Mouse (Mus musculus) kidney, embryonic 16.5 days (tissue): ENCODE data around the gene Gm2974. TPM values are rescaled to one million over a fixed set of nuclear protein-coding genes. Genes with fewer than 3 reads are reported as not detected.
A peak's percentile ranks its signal among the peaks of the same experiment; 100 is the strongest.
"Not testable (repeated sequence)": the region's sequence is repeated elsewhere in the genome, so short reads cannot be mapped to it uniquely, and the experiment has no call there.

Source experiments
- ATAC-seq: fragments of 200-750 bp; cut with Nextera tagmentation; 2 replicates; pipeline ENCODE4 v1.8.0; 2017; ENCODE audit warnings: moderate TSS enrichment; ENCODE audit not compliant: low FRiP score, low TSS enrichment
- H3K27ac ChIP-seq: fragments of 300-500 bp; sonication (generic); 2 replicates; pipeline ENCODE4 v1.5.1; 2014; ENCODE audit warnings: low read length
- H3K27me3 ChIP-seq: fragments of 300-500 bp; sonication (generic); 2 replicates; pipeline ENCODE4 v1.6.1; 2014; ENCODE audit warnings: low read length, control low read depth, mixed read lengths; ENCODE audit not compliant: insufficient read depth
- H3K36me3 ChIP-seq: fragments of 300-500 bp; sonication (generic); 2 replicates; pipeline ENCODE4 v1.6.1; 2014; ENCODE audit warnings: low read length, control low read depth, mixed read lengths; ENCODE audit not compliant: insufficient read depth
- H3K4me1 ChIP-seq: fragments of 300-500 bp; sonication (generic); 2 replicates; pipeline ENCODE4 v1.6.1; 2014; ENCODE audit warnings: low read length, control low read depth, mixed read lengths; ENCODE audit not compliant: insufficient read depth
- H3K4me2 ChIP-seq: fragments of 300-500 bp; sonication (generic); replicated peaks from 2 replicates; pipeline ENCODE4 v1.6.1; 2014; ENCODE audit warnings: low read depth, low read length
- H3K4me3 ChIP-seq: fragments of 300-500 bp; sonication (generic); 2 replicates; pipeline ENCODE4 v1.5.1; 2014; ENCODE audit warnings: mild to moderate bottlenecking, low read length
- H3K9ac ChIP-seq: fragments of 300-500 bp; sonication (generic); replicated peaks from 2 replicates; pipeline ENCODE4 v1.6.1; 2014; ENCODE audit warnings: low read length
- H3K9me3 ChIP-seq: fragments of 300-500 bp; sonication (generic); 2 replicates; pipeline ENCODE4 v1.6.1; 2016; ENCODE audit warnings: low read length, control low read depth
- WGBS: fragments of 180-500 bp; shearing (Covaris S2); extraction: QIAGEN DNeasy Blood & Tissue Kit; methylation state at CpG from one replicate; pipeline ENCODE4 v1.1.7; 2014; 5-methylcytosine and 5-hydroxymethylcytosine counted together
- polyA plus RNA-seq: library from polyadenylated mRNA; unstranded; fragments of >200 nt; fragmentation: Nextera tagmentation; extraction: Ambion mirVana; gene quantifications from 2 replicates; pipeline ENCODE4 v1.2.1, GENCODE M21; 2015

Gene Gm2974
- polyA plus RNA-seq, result 0.29 and 0.37 TPM in 2 replicates

DNA sequence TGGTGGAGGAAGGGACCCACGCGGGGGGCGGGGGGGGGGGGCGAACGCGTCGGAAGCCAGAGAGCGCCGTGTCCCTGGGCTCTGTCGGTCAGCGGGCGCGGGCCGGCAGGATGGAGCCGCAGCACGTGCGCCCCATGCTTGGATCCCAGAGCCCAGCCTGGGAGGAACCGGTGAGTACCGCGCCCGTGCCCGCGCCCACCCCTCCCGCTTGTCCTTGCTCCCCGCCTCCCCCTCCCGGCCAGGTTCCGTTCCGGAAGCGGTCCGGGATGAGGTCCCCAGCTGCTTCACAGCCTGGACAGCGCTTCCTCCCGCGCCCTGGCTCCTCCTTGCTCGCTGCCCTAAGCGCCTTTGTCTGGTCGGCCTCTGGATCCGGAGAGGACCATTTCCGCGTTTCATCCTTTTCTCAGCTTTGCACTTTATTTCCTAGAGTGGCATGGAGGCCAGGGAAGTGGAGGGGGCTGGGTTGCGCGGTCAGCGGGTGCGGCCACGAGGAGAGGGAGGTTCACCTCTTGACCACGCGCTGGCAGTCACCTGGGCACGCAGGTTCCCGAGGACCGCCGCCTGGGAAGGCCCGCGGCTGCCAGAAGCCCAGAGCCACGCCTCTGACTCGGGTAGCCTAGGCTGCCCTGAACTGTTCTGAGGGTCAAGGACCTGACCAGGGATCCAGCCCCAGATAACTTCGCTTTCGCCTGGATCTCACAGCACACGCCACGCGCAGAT is at the start of gene Gm2974:
Gene Gm2974 (plus strand): TSS at position 86 of the 720 bp plus-strand sequence.
- H3K9ac ChIP-seq, H3K27ac ChIP-seq, ATAC-seq, H3K9me3 ChIP-seq, H3K27me3 ChIP-seq, H3K4me1 ChIP-seq, H3K36me3 ChIP-seq: not testable (repeated sequence)
- H3K4me3 ChIP-seq, result peak within 1 kb of the TSS; percentile 24
- peak within 1 kb of the TSS; percentile 53 for H3K4me2 ChIP-seq
- WGBS, result 13% methylated on average over 38 of the region's 59 CpGs

DNA sequence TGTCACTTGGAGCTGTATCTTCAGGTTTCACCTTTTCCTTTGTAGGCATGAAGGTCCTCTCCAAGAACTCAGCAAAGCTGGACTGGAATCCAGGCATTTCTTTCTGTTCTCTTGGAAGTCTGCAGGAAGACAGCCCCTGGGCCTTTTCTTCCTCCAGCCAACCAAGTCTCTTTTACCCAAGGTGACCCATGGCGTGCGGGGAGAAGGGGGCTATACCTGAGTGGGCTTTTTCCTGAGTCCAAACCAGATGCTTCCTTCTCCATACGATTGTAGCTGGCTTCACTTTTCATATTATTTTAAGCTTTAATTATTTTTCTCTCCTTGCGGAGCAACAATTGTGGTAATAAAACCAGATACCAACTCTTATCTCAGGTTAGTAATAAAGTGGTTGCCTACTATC is 40.7 kb upstream of the Gm2974 start:
- H3K4me3 ChIP-seq, ATAC-seq, H3K27me3 ChIP-seq, H3K36me3 ChIP-seq, H3K4me2 ChIP-seq, H3K4me1 ChIP-seq, H3K9me3 ChIP-seq, H3K27ac ChIP-seq, H3K9ac ChIP-seq: not testable (repeated sequence)
- 91% methylated on average over 3 of the region's 4 CpGs for WGBS

DNA sequence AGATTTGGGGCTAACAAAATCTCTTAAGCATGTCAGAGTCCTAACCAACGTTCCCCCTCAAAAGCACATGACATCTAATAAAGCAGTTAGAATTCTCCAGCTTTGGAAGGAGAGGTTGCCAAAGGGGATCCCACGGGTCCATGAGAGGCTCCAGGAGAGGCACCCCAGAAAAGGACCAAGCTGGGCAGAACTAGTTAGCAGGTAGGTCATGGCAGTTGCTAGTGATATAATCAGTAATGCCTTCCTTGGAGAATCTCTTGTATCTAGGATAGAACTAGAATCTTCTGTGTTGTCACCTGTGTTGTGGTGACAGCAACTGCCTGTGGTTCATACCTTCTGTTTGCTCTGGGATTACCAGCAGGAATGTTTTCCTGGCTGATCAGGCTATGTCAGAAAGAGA is 17.6 kb upstream of the Gm2974 start, which contains the start of gene Gm3127:
Gene Gm3127 (plus strand): TSS at position 301 of the 400 bp plus-strand sequence.
- H3K4me3 ChIP-seq, ATAC-seq: not testable (repeated sequence)
- no CpG with 5 or more reads among the region's 2 CpGs for WGBS

DNA sequence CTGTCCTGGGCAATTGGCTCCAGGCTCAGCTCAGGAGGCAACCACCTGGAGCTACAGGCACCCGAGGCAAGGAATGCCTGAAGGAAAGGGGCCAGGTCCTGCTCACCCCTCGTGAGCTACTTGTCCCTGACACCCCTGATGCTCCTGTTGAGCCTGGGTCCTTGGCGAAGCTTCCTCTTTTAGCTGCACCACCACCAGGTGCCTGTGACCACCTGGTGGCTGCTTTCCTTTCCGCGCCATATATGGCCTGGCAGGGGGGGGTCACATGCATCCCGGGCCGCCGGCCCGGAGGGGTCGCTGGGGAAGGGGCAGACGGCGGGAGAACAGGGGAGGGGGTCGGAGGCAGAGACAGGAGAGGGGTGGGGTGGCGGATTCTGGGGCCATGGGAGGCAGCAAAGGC is 346 bp upstream of the Gm2974 start:
- Histone ChIP-seq H3K4me3 (peak overlapping the region; percentile 24), H3K4me2 (peak overlapping the region; percentile 53)
- H3K4me1 ChIP-seq, H3K9ac ChIP-seq, H3K27me3 ChIP-seq, ATAC-seq, H3K36me3 ChIP-seq, H3K27ac ChIP-seq, H3K9me3 ChIP-seq: not testable (repeated sequence)
- 16% methylated on average over 5 of the region's 14 CpGs for whole genome bisulfite sequencing

More for the DNA sequence above, 17.6 kb upstream of the Gm2974 start, which contains the start of gene Gm3127:
- not testable (repeated sequence) for H3K36me3 ChIP-seq, H3K9ac ChIP-seq, H3K27ac ChIP-seq, H3K9me3 ChIP-seq, H3K4me1 ChIP-seq, H3K27me3 ChIP-seq, H3K4me2 ChIP-seq

DNA sequence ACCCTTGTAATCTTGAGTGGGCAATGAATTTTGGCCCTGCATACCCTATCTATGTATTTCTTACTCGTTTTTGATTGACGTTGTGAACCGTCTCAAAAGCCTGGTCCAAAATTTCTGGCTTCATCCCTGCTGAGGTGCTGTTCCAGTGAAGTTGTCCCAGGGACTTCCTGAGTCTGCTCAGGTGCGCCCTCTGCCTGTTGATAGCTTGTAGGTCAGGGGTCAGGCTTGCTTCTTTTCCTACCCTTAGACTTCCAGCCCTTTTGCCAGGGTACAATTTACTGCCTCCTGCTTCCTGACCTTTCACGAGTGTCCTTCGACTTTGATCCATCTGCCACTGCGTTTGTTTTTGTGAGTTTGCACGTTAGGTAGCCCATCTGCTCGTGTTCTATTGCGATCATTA is 999 bp downstream of the Gm2974 start:
- not testable (repeated sequence) for H3K4me2 ChIP-seq, H3K36me3 ChIP-seq, H3K4me1 ChIP-seq, H3K9me3 ChIP-seq, H3K27me3 ChIP-seq, ATAC-seq, H3K4me3 ChIP-seq, H3K9ac ChIP-seq, H3K27ac ChIP-seq
- 20% methylated on average over 3 of the region's 10 CpGs for WGBS

DNA sequence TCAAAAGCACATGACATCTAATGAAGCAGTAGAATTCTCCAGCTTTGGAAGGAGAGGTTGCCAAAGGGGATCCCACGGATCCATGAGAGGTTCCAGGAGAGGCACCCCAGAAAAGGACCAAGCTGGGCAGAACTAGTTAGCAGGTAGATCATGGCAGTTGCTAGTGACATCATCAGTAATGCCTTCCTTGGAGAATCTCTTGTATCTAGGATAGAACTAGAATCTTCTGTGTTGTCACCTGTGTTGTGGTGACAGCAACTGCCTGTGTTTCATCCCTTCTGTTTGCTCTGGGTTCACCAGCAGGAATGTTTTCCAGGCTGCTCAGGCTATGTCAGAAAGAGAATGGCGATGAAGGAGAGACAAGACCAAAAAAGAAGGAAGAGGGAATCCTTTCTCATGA is 67.0 kb downstream of the Gm2974 start, which contains the start of gene Gm3138:
Gene Gm3138 (plus strand): TSS at position 301 of the 400 bp plus-strand sequence.
- H3K4me2 ChIP-seq, H3K9me3 ChIP-seq, H3K36me3 ChIP-seq, H3K9ac ChIP-seq, H3K27me3 ChIP-seq, H3K4me1 ChIP-seq, H3K4me3 ChIP-seq, H3K27ac ChIP-seq, ATAC-seq: not testable (repeated sequence)
- WGBS, result no CpG with 5 or more reads among the region's 2 CpGs

Other genes with a start within 250 kb of the Gm2974 start
- 0.21 TPM in 1 of 2 replicates, not detected in the other for gene Gm3095, start 219.0 kb upstream of the Gm2974 start, polyA plus RNA-seq
- not detected in 2 replicates for gene Gm3099, start 184.2 kb upstream of the Gm2974 start, polyA plus RNA-seq
- not detected in 2 replicates for gene Gm5796, start 158.6 kb upstream of the Gm2974 start, polyA plus RNA-seq
- gene Gm3115, start 98.5 kb upstream of the Gm2974 start, polyA plus RNA-seq, result not detected in 2 replicates
- 0.21 TPM in 1 of 2 replicates, not detected in the other for gene Gm8108, start 72.0 kb upstream of the Gm2974 start, polyA plus RNA-seq
- gene Gm3127, start 17.5 kb upstream of the Gm2974 start, polyA plus RNA-seq, result not detected in 2 replicates
- gene Gm3138, start 67.1 kb downstream of the Gm2974 start, polyA plus RNA-seq, result not detected in 2 replicates
- gene Gm3149, start 134.7 kb downstream of the Gm2974 start, polyA plus RNA-seq, result not detected in 2 replicates
- gene 2610042L04Rik, start 152.2 kb downstream of the Gm2974 start, polyA plus RNA-seq, result 0.12 TPM in 1 of 2 replicates, not detected in the other
- gene Gm3159, start 214.9 kb downstream of the Gm2974 start, polyA plus RNA-seq, result not detected in 2 replicates
- 0.21 TPM in 1 of 2 replicates, not detected in the other for gene Gm3164, start 232.9 kb downstream of the Gm2974 start, polyA plus RNA-seq
- gene Gm3173, start 248.4 kb downstream of the Gm2974 start, polyA plus RNA-seq, result not detected in 2 replicates